In the genomic region with DNA sequence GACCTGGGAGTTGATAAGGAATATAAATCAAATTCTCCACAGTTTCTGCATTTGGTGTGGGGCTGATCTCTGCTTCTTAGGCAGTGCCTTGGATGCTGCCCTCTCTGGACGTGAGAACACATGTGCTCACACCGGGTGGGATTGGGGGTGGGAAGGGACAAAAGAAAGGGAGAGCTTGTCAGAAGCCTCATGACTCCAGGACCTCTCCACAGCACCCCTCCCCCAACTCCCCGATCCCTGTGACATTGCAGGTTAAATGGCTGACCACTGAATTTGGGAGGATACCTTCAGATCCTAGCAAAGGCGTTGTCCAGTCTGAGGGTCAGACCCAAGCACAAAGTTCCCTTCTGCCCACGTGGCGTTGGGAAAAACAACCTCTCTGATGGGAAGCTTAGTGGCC, we compare ENCODE assay signal across 24 mouse cellular contexts. TPM values are rescaled to one million over a fixed set of nuclear protein-coding genes. Genes with fewer than 3 reads are reported as not detected.
"Had no signal": no experiment of that assay in that cellular context is flagged by ENCODE, and none has a peak within 500 bp of the region (broad histone marks: within the 10 kb centered on the region; RNA-seq: fewer than 3 reads in every experiment).

No protein-coding gene starts in this region.

- DNase-seq: lung, adult 2 months; lung, postnatal 14 days; lung, postnatal 36 days; retina, postnatal 1 day; right cerebral cortex, adult 18-20 months; right cerebral cortex, postnatal 25 days; right cerebral cortex, postnatal 4 days; spleen, adult 18-20 months; thymus, adult 2 months; thymus, postnatal 25 days; thymus, postnatal 4 days had no signal

- H3K9ac ChIP-seq: lung, embryonic 15.5 days; midbrain, embryonic 13.5 days; neural tube, embryonic 13.5 days; neural tube, embryonic 15.5 days had no signal

- H3K4me2 ChIP-seq: lung, embryonic 15.5 days; midbrain, embryonic 11.5 days; midbrain, embryonic 13.5 days; neural tube, embryonic 13.5 days; neural tube, embryonic 15.5 days had no signal

- H3K4me3 ChIP-seq: lung, embryonic 15.5 days; megakaryocyte, embryonic 14.5 days; midbrain, embryonic 13.5 days; myocyte; neural tube, embryonic 13.5 days; neural tube, embryonic 15.5 days had no signal

- H3K4me1 ChIP-seq: lung, embryonic 15.5 days had no signal

- H3K27me3 ChIP-seq: midbrain, embryonic 13.5 days; neural tube, embryonic 13.5 days; neural tube, embryonic 15.5 days had no signal

- H3K27ac ChIP-seq: lung, embryonic 15.5 days; macrophage; neural tube, embryonic 15.5 days had no signal

- H3K9me3 ChIP-seq: lung, embryonic 15.5 days; megakaryocyte, embryonic 14.5 days; midbrain, embryonic 13.5 days; neural tube, embryonic 13.5 days; neural tube, embryonic 15.5 days had no signal

- H3K36me3 ChIP-seq: lung, embryonic 15.5 days; midbrain, embryonic 13.5 days; neural tube, embryonic 13.5 days; neural tube, embryonic 15.5 days had no signal

- ATAC-seq: lung, postnatal 0 days; midbrain, embryonic 13.5 days; midbrain, embryonic 16.5 days had no signal

RNA-seq across cellular contexts. Expression of gene Gjb5, which starts 6.5 kb away (rescaled TPM):
- total RNA-seq: megakaryocyte progenitor cell, adult 5-6 weeks had no signal
- polyA plus RNA-seq: macrophage had no signal

RNA-seq across cellular contexts. Expression of gene Gjb4, which starts 10.6 kb away (rescaled TPM):
- total RNA-seq: megakaryocyte progenitor cell, adult 5-6 weeks had no signal
- polyA plus RNA-seq: macrophage; neural tube, embryonic 11.5 days; neural tube, embryonic 13.5 days; neural tube, embryonic 15.5 days; stomach, embryonic 14.5 days had no signal

RNA-seq across cellular contexts. Expression of gene Gjb3, which starts 33.8 kb away (rescaled TPM):
- polyA plus RNA-seq: macrophage; neural tube, embryonic 13.5 days; neural tube, embryonic 15.5 days had no signal

RNA-seq across cellular contexts. Expression of gene Gja4, which starts 50.6 kb away (rescaled TPM):
- total RNA-seq: megakaryocyte progenitor cell, adult 5-6 weeks had no signal
- polyA plus RNA-seq: macrophage had no signal
